Mouse (Mus musculus): ENCODE measurements around the gene Taf3. TPM values are rescaled to one million over a fixed set of nuclear protein-coding genes. Genes with fewer than 3 reads are reported as not detected.

The Taf3 gene
- polyA plus RNA-seq (2012; rRNA removed), result 8.2 and 8.6 TPM in 2 replicates

DNA sequence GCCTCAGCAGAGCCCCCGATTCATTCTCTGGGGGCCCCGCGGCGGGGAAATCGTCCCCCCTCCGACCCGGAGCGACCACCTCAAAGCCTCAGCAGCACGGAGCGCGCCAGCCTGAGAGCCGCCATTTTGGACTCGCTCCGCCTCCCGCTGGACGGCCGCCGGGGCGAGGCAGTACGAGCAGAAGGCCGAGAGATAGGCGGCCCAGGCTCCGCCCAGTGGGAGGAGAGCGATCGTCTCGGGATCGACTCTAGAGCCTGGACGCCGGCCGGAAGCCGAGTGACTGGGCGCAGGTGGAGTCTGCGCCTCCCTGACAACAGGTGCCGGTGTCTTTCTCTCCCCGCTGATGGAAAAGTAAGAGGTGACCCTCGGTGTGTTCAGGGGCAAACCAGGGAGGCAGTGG is at the start of gene Taf3:
Gene Taf3 (minus strand): TSS at position 136 of the 400 bp plus-strand sequence.

GRCm38 (mm10) chr2:10080310-10081010 is 32.1 kb upstream of the Taf3 start, which contains the start of the genes Atp5c1 and Kin:
Gene Atp5c1 (minus strand): TSS chr2:10080510.
Gene Kin (plus strand): TSS chr2:10080593.

GRCm38 (mm10) chr2:9889651-9890183 is 158.7 kb downstream of the Taf3 start, which contains the start of gene Gata3:
Gene Gata3 (minus strand): TSS chr2:9890034.

DNA sequence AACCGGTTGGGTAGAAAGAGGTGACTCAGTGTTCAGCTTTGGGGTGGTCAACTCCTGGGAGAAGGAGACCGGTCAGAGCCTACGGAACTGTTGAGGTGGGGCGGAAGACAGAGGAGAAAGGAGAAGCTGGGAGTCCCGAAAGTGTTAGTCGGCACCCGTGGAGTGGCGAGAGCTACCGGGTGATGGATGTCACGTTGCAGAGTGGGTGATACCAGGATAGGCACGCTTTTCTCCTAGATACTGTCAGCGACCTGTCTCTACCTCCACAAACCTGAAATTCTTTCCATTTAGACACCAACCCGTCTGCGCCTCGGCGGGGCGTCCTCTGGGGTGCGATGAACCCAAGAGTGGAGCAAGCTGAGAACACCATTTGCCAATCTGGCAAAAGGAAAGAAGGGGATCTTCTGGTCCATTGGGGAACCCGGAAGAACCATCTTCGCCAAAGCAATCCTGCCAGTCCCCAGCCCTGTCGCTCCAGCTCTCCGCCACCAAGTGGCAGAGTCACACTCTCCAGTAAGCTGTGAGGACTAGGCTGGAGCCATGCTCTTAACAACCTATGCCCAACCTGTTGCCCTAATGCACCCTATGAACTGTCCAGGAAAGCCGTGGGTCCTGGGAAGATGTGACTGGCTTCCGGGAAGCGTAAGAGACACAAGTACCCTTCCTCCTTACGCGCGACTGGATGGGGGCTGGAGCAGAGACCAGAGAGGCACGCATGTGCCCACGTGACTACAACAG is 159.3 kb downstream of the Taf3 start, which contains the start of gene 9230102O04Rik:
Gene 9230102O04Rik (minus strand): TSS at position 628 of the 738 bp plus-strand sequence.

GRCm38 (mm10) chr2:9881051-9881591 is 167.3 kb downstream of the Taf3 start, which contains the start of gene 4930412O13Rik:
Gene 4930412O13Rik (plus strand): TSS chr2:9881252.

Other genes starting within 250 kb of the Taf3 start
- gene 4930412O13Rik, start 167.3 kb downstream of the Taf3 start, polyA plus RNA-seq (2012; rRNA removed), result 2.1 and 3.1 TPM in 2 replicates
- 1.2 and 1.3 TPM in 2 replicates for gene 9230102O04Rik, start 159.1 kb downstream of the Taf3 start, polyA plus RNA-seq (2012; rRNA removed)
- gene Gata3, start 158.6 kb downstream of the Taf3 start, polyA plus RNA-seq (2012; rRNA removed), result 11.0 and 16.9 TPM in 2 replicates
- 365 and 383 TPM in 2 replicates for gene Atp5c1, start 31.9 kb upstream of the Taf3 start, polyA plus RNA-seq (2012; rRNA removed)
- 24.0 and 25.1 TPM in 2 replicates for gene Kin, start 32.0 kb upstream of the Taf3 start, polyA plus RNA-seq (2012; rRNA removed)
- 2.2 and 2.6 TPM in 2 replicates for gene Itih2, start 82.8 kb upstream of the Taf3 start, polyA plus RNA-seq (2012; rRNA removed)
- gene Itih5, start 105.0 kb upstream of the Taf3 start, polyA plus RNA-seq (2012; rRNA removed), result 5.4 and 7.2 TPM in 2 replicates